Mouse (Mus musculus) heart, adult 2 months (tissue): ENCODE data around the gene Cby3.

Experiments used
- CTCF ChIP-seq: fragments of 200-600 bp; IDR thresholded peaks from 2 replicates; pipeline ENCODE4 v1.8.1; 2022; ENCODE audit warnings: antibody characterized with exemption, mild to moderate bottlenecking, moderate library complexity
- EP300 ChIP-seq: fragments of 200-500 bp; IDR thresholded peaks from 2 replicates; pipeline ENCODE4 v1.6.1; 2011; ENCODE audit warnings: low read depth, low read length, control low read depth; ENCODE audit not compliant: insufficient read depth
- POLR2A ChIP-seq: fragments of 200-500 bp; IDR thresholded peaks from 2 replicates; pipeline ENCODE4 v1.6.1; 2011; ENCODE audit warnings: mild to moderate bottlenecking, low read depth, low read length, control low read depth; ENCODE audit not compliant: insufficient read depth

DNA sequence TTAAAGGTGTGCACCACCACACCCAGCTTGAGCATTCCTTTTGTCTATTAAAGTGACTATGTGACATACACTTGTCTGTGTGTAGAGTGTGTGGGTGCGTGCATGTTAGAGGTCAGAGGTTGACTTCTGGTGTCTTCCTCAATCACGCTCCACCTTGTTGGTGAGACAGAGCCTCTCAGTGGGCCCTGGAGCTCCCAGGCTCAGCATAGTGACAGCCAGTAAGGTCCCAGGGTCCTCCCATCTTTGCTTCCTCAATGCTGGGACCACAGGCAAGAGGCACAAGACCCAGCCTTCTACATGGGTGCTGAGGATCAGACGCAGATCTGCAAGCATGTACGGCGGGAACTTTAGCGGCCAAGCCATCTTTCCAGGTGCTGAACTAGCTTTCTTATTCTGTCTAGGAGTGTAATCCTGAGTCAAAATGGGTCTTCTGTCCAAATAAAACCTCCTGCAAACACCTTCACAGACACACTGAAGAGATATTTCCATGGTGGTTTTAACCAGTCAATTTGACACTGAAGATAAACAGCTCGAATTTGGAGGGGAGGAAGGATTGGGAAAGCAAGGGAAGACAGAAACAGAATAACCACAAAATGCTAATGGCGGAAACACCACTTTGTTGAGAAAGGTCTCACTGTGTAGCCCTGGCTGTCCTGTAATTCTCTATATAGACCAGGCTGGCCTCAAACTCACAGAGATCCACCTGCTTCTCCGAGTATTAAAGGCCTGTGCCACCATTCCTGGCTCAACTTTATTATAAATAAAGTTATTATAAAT lies 7.8 kb upstream of the Cby3 start:
- TF ChIP-seq CTCF = no peak
- TF ChIP-seq EP300 = no peak
- TF ChIP-seq POLR2A = no peak
